Comparison of ENCODE assay signal across 27 mouse cellular contexts in the genomic region with DNA sequence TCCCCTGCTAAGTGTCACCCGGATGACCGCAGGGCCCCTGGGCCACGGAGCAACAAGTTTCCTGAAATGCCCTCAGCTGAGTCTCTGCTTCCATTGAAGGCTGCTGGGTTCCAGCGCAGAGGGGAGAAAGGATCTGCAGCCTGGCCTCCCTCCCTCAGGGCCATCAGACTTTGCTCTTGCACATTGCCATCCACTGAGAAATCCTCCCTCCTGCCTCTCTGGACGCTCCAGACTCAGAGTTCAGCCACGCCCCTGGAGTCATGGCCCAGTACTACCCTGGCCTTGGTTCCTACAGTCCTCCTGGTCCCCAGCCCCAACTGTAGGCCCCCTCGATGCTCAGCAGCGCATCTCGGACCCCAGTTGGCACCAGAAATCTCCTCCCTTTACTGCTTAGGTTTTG. TPM values are rescaled to one million over a fixed set of nuclear protein-coding genes. Genes with fewer than 3 reads are reported as not detected.
DNase-seq lines count a peak whose midpoint lies in the region; ATAC-seq and TF ChIP-seq lines count a peak whose summit lies in the region.
"Had no signal": no experiment of that assay in that cellular context is flagged by ENCODE, and none has a peak within 500 bp of the region (broad histone marks: within the 10 kb centered on the region; RNA-seq: fewer than 3 reads in every experiment).

No protein-coding gene starts in this region.

- DNase-seq in kidney, adult 2 months = peak; percentile 70
- DNase-seq in midbrain, embryonic 11.5 days (ENCODE audit: low spot score, missing footprints) = peak; percentile 6
- peak; percentile 56 to 68 for DNase-seq in kidney, postnatal 36 days
- no peak for DNase-seq in thymus, postnatal 36 days
- DNase-seq: adrenal gland, adult 2 months; adrenal gland, postnatal 14 days; cerebellum, adult 11 months; cerebellum, adult 2 months; cerebellum, adult 9-11 months; cerebellum, postnatal 25 days; gastrocnemius, postnatal 25 days; heart, adult 18-20 months; heart, postnatal 10 days; heart, postnatal 36 days had no signal

- H3K9ac ChIP-seq in kidney, embryonic 14.5 days (ENCODE audit: low read depth, low read length) = no peak overlapping the region
- no peak overlapping the region for H3K9ac ChIP-seq in midbrain, embryonic 11.5 days (ENCODE audit: low read length)
- no peak overlapping the region for H3K9ac ChIP-seq in midbrain, embryonic 16.5 days (ENCODE audit: low read depth, low read length)
- H3K9ac ChIP-seq: embryonic facial prominence, embryonic 12.5 days; embryonic facial prominence, embryonic 15.5 days; forebrain, embryonic 12.5 days; forebrain, embryonic 15.5 days; heart, embryonic 12.5 days; heart, embryonic 15.5 days; hindbrain, embryonic 13.5 days had no signal

- no peak for ATAC-seq in kidney, embryonic 14.5 days (ENCODE audit: low FRiP score, low TSS enrichment)
- ATAC-seq in midbrain, embryonic 11.5 days (ENCODE audit: low FRiP score) = no peak
- ATAC-seq in midbrain, embryonic 16.5 days = no peak
- ATAC-seq: CD4-positive, CD25-positive, alpha-beta regulatory T cell, adult 4 months; forebrain, embryonic 15.5 days had no signal

- H3K9me3 ChIP-seq in kidney, embryonic 14.5 days (ENCODE audit: control insufficient read depth, low read length) = 0 out of 2 replicates have a peak, but pooled peaks cover 3% of the 10 kb centered on the region
- no peaks in the 10 kb centered on the region for H3K9me3 ChIP-seq in midbrain, embryonic 11.5 days (ENCODE audit: control insufficient read depth, low read length)
- no peaks in the 10 kb centered on the region for H3K9me3 ChIP-seq in midbrain, embryonic 16.5 days (replicated peaks; ENCODE audit: control insufficient read depth, low read length, poor library complexity, severe bottlenecking)
- H3K9me3 ChIP-seq: embryonic facial prominence, embryonic 15.5 days; forebrain, embryonic 12.5 days; forebrain, embryonic 15.5 days; heart, embryonic 15.5 days; hindbrain, embryonic 13.5 days had no signal

- H3K4me2 ChIP-seq in kidney, embryonic 14.5 days (replicated peaks; ENCODE audit: low read depth, low read length) = no peak overlapping the region
- no peak overlapping the region for H3K4me2 ChIP-seq in midbrain, embryonic 11.5 days
- H3K4me2 ChIP-seq in midbrain, embryonic 16.5 days (ENCODE audit: low read length) = no peak overlapping the region
- H3K4me2 ChIP-seq: embryonic facial prominence, embryonic 12.5 days; embryonic facial prominence, embryonic 15.5 days; forebrain, embryonic 12.5 days; forebrain, embryonic 15.5 days; heart, embryonic 12.5 days; heart, embryonic 15.5 days; hindbrain, embryonic 13.5 days had no signal

- H3K36me3 ChIP-seq in kidney, adult 2 months (ENCODE audit: control insufficient read depth, insufficient read depth, low read length) = no peaks in the 10 kb centered on the region
- H3K36me3 ChIP-seq in kidney, embryonic 14.5 days (ENCODE audit: control insufficient read depth, insufficient read depth, low read length) = no peaks in the 10 kb centered on the region
- no peaks in the 10 kb centered on the region for H3K36me3 ChIP-seq in midbrain, embryonic 11.5 days (ENCODE audit: control insufficient read depth, insufficient read depth, low read length)
- no peaks in the 10 kb centered on the region for H3K36me3 ChIP-seq in midbrain, embryonic 16.5 days (ENCODE audit: control insufficient read depth, insufficient read depth, low read length)
- H3K36me3 ChIP-seq: embryonic facial prominence, embryonic 12.5 days; embryonic facial prominence, embryonic 15.5 days; forebrain, embryonic 12.5 days; forebrain, embryonic 15.5 days; heart, embryonic 12.5 days; heart, embryonic 15.5 days; hindbrain, embryonic 10.5 days; hindbrain, embryonic 13.5 days had no signal

- 57% methylated on average over 9 of the region's 9 CpGs for WGBS in kidney, adult 2 months
- WGBS in kidney, embryonic 14.5 days = 66% methylated on average over 9 of the region's 9 CpGs
- WGBS in midbrain, embryonic 11.5 days = 74% methylated on average over 9 of the region's 9 CpGs
- 82% methylated on average over 9 of the region's 9 CpGs for WGBS in midbrain, embryonic 16.5 days

- TF ChIP-seq CTCF in kidney, adult 2 months (conservative IDR thresholded peaks at IDR 0.05; ENCODE audit: insufficient read depth, insufficient read length, low read depth, low read length) = no peak

- H3K27ac ChIP-seq in kidney, adult 2 months (ENCODE audit: insufficient read depth, low read depth, low read length) = no peak overlapping the region
- H3K27ac ChIP-seq in kidney, embryonic 14.5 days (ENCODE audit: low read depth, low read length) = no peak overlapping the region
- H3K27ac ChIP-seq in midbrain, embryonic 11.5 days (ENCODE audit: low read depth, low read length) = no peak overlapping the region
- H3K27ac ChIP-seq in midbrain, embryonic 16.5 days (ENCODE audit: low read length) = no peak overlapping the region
- H3K27ac ChIP-seq: embryonic facial prominence, embryonic 12.5 days; embryonic facial prominence, embryonic 15.5 days; forebrain, embryonic 12.5 days; forebrain, embryonic 15.5 days; heart, embryonic 15.5 days; hindbrain, embryonic 10.5 days; hindbrain, embryonic 13.5 days had no signal

- no peak overlapping the region for H3K4me3 ChIP-seq in kidney, adult 2 months (ENCODE audit: insufficient read depth, low read depth, low read length)
- H3K4me3 ChIP-seq in kidney, embryonic 14.5 days (ENCODE audit: low read length) = no peak overlapping the region
- H3K4me3 ChIP-seq in midbrain, embryonic 11.5 days (ENCODE audit: low read depth, low read length) = no peak overlapping the region
- H3K4me3 ChIP-seq in midbrain, embryonic 16.5 days (ENCODE audit: low read depth, low read length) = no peak overlapping the region
- H3K4me3 ChIP-seq: embryonic facial prominence, embryonic 12.5 days; embryonic facial prominence, embryonic 15.5 days; forebrain, embryonic 12.5 days; forebrain, embryonic 15.5 days; heart, embryonic 12.5 days; heart, embryonic 15.5 days; hindbrain, embryonic 10.5 days; hindbrain, embryonic 13.5 days had no signal

- TF ChIP-seq POLR2A in kidney, adult 2 months (IDR thresholded peaks at IDR 0.05; ENCODE audit: low read depth, low read length) = no peak

- H3K4me1 ChIP-seq in kidney, adult 2 months (ENCODE audit: control insufficient read depth, insufficient read depth, low read length) = no peaks in the 10 kb centered on the region
- no peaks in the 10 kb centered on the region for H3K4me1 ChIP-seq in kidney, embryonic 14.5 days (ENCODE audit: control insufficient read depth, insufficient read depth, low read length)
- no peaks in the 10 kb centered on the region for H3K4me1 ChIP-seq in midbrain, embryonic 11.5 days (ENCODE audit: control insufficient read depth, insufficient read depth, low read length)
- no peaks in the 10 kb centered on the region for H3K4me1 ChIP-seq in midbrain, embryonic 16.5 days (ENCODE audit: control insufficient read depth, insufficient read depth, low read length)
- H3K4me1 ChIP-seq: embryonic facial prominence, embryonic 12.5 days; embryonic facial prominence, embryonic 15.5 days; heart, embryonic 12.5 days; heart, embryonic 15.5 days had no signal

- H3K27me3 ChIP-seq in kidney, adult 2 months (replicated peaks; ENCODE audit: control insufficient read depth, insufficient read depth, low read length) = no peaks in the 10 kb centered on the region
- peaks cover 3% of the 10 kb centered on the region; the same call in 1 of the 2 replicates for H3K27me3 ChIP-seq in kidney, embryonic 14.5 days (ENCODE audit: control insufficient read depth, insufficient read depth, low read length)
- H3K27me3 ChIP-seq in midbrain, embryonic 11.5 days (ENCODE audit: control insufficient read depth, insufficient read depth, low read length) = no peaks in the 10 kb centered on the region
- H3K27me3 ChIP-seq in midbrain, embryonic 16.5 days (ENCODE audit: control insufficient read depth, insufficient read depth, low read depth, low read length) = no peaks in the 10 kb centered on the region
- H3K27me3 ChIP-seq: embryonic facial prominence, embryonic 12.5 days; embryonic facial prominence, embryonic 15.5 days; forebrain, embryonic 15.5 days had no signal

RNA-seq across cellular contexts. Expression of gene Hmx1, which starts 52.5 kb away (rescaled TPM):
- 0.19 TPM in 1 of 2 replicates, not detected in the other for polyA plus RNA-seq in kidney, adult 2 months (2012; rRNA removed)
- polyA plus RNA-seq in kidney, embryonic 14.5 days (2014; fragmentation: Nextera tagmentation; extraction: Ambion mirVana) = not detected in 2 replicates
- 0.10 TPM in 1 of 2 replicates, not detected in the other for polyA plus RNA-seq in midbrain, embryonic 11.5 days (2014; fragmentation: Nextera tagmentation; extraction: Ambion mirVana)
- polyA plus RNA-seq in midbrain, embryonic 16.5 days (2015; fragmentation: Nextera tagmentation; extraction: Ambion mirVana) = not detected in 2 replicates
- polyA plus RNA-seq: adrenal gland, adult 2 months; C2C12; CD4-positive, CD25-positive, alpha-beta regulatory T cell, adult 4 months; cerebellum, adult 2 months; forebrain, embryonic 15.5 days; gonadal fat pad, adult 2 months; heart, embryonic 12.5 days; heart, embryonic 15.5 days had no signal

Comparison
In these comparisons a context has a peak if more than half of its experiments do, and no peak if none do; other contexts are left out.
1. DNase-seq: peak in kidney, adult 2 months (single experiment), midbrain, embryonic 11.5 days (single experiment) and kidney, postnatal 36 days (2 of 2); none in thymus, postnatal 36 days (0 of 2).